Mouse (Mus musculus) limb, embryonic 12.5 days (tissue): ENCODE data around the gene Adora3. TPM values are rescaled to one million over a fixed set of nuclear protein-coding genes. Genes with fewer than 3 reads are reported as not detected.

Experiments
- ATAC-seq: fragments of 200-750 bp; cut with Nextera tagmentation; 2 replicates; pipeline ENCODE4 v1.8.0; 2017; ENCODE audit warnings: low read depth, moderate TSS enrichment; ENCODE audit not compliant: insufficient number of reproducible peaks, insufficient read depth, low FRiP score, low TSS enrichment
- H3K27ac ChIP-seq: fragments of 300-500 bp; sonication (generic); 2 replicates; pipeline ENCODE4 v1.5.1; 2016; ENCODE audit warnings: mild to moderate bottlenecking, moderate library complexity
- H3K27me3 ChIP-seq: fragments of 300-500 bp; sonication (generic); 2 replicates; pipeline ENCODE4 v1.6.1; 2016; ENCODE audit warnings: mild to moderate bottlenecking, moderate library complexity
- H3K36me3 ChIP-seq: fragments of 300-500 bp; sonication (generic); 2 replicates; pipeline ENCODE4 v1.6.1; 2016; ENCODE audit warnings: mild to moderate bottlenecking, moderate library complexity
- H3K4me1 ChIP-seq: fragments of 300-500 bp; sonication (generic); replicated peaks from 2 replicates; pipeline ENCODE4 v1.6.1; 2016
- H3K4me2 ChIP-seq: fragments of 300-500 bp; sonication (generic); 2 replicates; pipeline ENCODE4 v1.6.1; 2016; ENCODE audit warnings: mild to moderate bottlenecking, moderate library complexity
- H3K4me3 ChIP-seq: fragments of 300-500 bp; sonication (generic); replicated peaks from 2 replicates; pipeline ENCODE4 v1.5.1; 2016; ENCODE audit warnings: mild to moderate bottlenecking
- H3K9ac ChIP-seq: fragments of 300-500 bp; sonication (generic); replicated peaks from 2 replicates; pipeline ENCODE4 v1.6.1; 2016; ENCODE audit warnings: mild to moderate bottlenecking, moderate library complexity
- H3K9me3 ChIP-seq: fragments of 300-500 bp; sonication (generic); 2 replicates; pipeline ENCODE4 v1.6.1; 2016; ENCODE audit warnings: mild to moderate bottlenecking, moderate library complexity
- WGBS: fragments of 180-500 bp; shearing (Covaris S2); methylation state at CpG from one replicate; pipeline ENCODE4 v1.1.7; 2016; 5-methylcytosine and 5-hydroxymethylcytosine counted together
- polyA plus RNA-seq: library from polyadenylated mRNA; unstranded; fragments of >200 nt; fragmentation: Nextera tagmentation; extraction: Ambion mirVana; gene quantifications from 2 replicates; pipeline ENCODE4 v1.2.1, GENCODE M21; 2016

Gene Adora3
- polyA plus RNA-seq, 1 experiment from 2014 or later = not detected

GRCm38 (mm10) chr3:105892572-105893495, 22.2 kb downstream of the Adora3 start:
- ATAC-seq = no peak
- Histone ChIP-seq H3K9ac (no peak overlapping the region), H3K4me2 (no peak overlapping the region), H3K27me3 (no peaks in the 10 kb centered on the region), H3K4me3 (no peak overlapping the region), H3K9me3 (no peaks in the 10 kb centered on the region), H3K36me3 (no peaks in the 10 kb centered on the region), H3K4me1 (peaks cover 33% of the 10 kb centered on the region), H3K27ac (no peak overlapping the region)
- 72% methylated on average over 19 of the region's 19 CpGs for WGBS

DNA sequence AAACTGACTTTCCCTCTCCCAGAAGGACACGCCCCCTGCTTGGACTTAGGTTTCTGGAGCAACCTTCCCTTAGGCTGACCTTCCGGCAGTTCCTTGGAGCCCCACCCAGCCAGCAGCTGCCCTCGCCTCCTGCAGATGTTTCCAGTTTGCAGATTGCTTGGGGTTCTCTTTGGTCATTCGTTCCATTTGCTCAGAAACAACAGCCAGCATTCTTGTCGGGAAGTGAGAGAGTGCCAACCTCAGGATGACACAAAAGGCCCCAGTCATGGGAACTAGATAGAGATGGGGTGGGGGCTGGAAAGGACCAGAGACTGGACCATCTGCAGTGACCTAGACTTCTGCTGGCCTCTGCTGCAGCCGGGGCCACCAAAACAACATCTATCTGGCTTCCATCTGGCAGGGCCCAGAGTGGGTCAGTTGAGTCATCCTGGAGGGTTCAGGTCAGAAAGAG, 23.3 kb downstream of the Adora3 start:
- 23% methylated on average over 6 of the region's 6 CpGs for WGBS
- Histone ChIP-seq H3K27me3 (no peaks in the 10 kb centered on the region), H3K9ac (no peak overlapping the region), H3K27ac (no peak overlapping the region), H3K9me3 (no peaks in the 10 kb centered on the region), H3K36me3 (no peaks in the 10 kb centered on the region), H3K4me1 (peaks cover 33% of the 10 kb centered on the region), H3K4me2 (no peak overlapping the region), H3K4me3 (no peak overlapping the region)
- ATAC-seq = 0 out of 2 replicates have a peak, but pooled peaks have one; percentile 7

DNA sequence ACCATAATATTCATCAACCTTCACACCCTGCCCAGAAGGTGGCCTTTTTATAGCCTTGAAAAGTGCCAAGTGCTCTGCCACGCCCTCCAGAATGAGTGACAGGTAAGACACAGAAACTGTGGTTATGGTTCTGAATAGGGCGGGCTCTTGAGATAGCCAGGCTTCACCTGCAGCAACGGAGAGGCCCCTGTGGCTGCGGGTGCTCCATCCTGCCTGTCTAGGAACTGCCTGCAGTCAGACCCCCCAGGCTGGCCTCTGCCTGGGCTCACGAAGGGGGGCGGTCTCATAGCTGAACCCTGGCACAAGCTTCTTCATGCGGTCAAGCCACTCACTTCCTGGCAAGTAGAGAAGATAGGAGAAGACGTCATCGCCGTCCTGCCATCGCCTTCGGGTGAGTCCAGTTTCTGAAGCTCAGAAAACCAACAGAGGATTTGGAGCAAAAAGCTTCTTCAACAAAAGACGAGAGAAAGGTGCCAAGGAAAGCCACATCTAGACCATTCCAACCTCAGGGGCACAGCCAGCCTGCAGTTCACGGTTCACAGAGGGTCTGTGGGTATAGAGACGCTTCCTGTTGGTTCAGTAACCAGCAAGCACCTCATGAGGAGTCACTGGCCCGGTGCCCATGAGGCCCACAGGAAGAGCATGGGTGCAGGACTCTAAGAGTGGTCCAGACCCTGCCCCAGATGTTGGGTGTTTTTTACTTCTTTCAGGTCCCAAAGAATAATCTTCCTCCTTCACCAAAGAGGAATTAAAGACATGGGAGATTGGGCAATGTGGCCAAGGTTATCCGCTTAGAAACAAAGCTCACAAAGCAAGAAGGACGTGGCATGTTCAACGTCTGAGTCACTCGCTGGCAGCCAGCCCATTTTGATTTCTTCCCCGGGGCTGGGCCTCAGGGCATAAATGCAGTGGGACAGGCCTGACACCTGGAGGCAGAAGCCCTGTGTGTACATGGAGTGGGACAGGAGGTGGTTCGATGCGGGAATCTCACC, 24.2 kb downstream of the Adora3 start:
- WGBS = 72% methylated on average over 23 of the region's 23 CpGs
- H3K36me3 ChIP-seq = no peaks in the 10 kb centered on the region
- no peak overlapping the region for H3K27ac ChIP-seq
- H3K9me3 ChIP-seq = no peaks in the 10 kb centered on the region
- H3K9ac ChIP-seq = no peak overlapping the region
- no peak overlapping the region for H3K4me3 ChIP-seq
- H3K4me2 ChIP-seq = no peak overlapping the region
- no peak for ATAC-seq
- peaks cover 33% of the 10 kb centered on the region for H3K4me1 ChIP-seq
- no peaks in the 10 kb centered on the region for H3K27me3 ChIP-seq

GRCm38 (mm10) chr3:105896811-105897210, 26.2 kb downstream of the Adora3 start:
- Histone ChIP-seq H3K27me3 (no peaks in the 10 kb centered on the region), H3K4me3 (no peak overlapping the region), H3K9me3 (no peaks in the 10 kb centered on the region), H3K4me1 (peaks cover 26% of the 10 kb centered on the region), H3K4me2 (no peak overlapping the region), H3K27ac (no peak overlapping the region), H3K36me3 (no peaks in the 10 kb centered on the region), H3K9ac (no peak overlapping the region)
- no peak for ATAC-seq
- 79% methylated on average over 3 of the region's 3 CpGs for WGBS

GRCm38 (mm10) chr3:105898325-105898724, 27.7 kb downstream of the Adora3 start:
- H3K27ac ChIP-seq = no peak overlapping the region
- no peaks in the 10 kb centered on the region for H3K36me3 ChIP-seq
- no peaks in the 10 kb centered on the region for H3K27me3 ChIP-seq
- peaks cover 14% of the 10 kb centered on the region for H3K4me1 ChIP-seq
- no peak overlapping the region for H3K4me2 ChIP-seq
- no peak overlapping the region for H3K4me3 ChIP-seq
- WGBS = 87% methylated on average over 2 of the region's 2 CpGs
- no peaks in the 10 kb centered on the region for H3K9me3 ChIP-seq
- ATAC-seq = no peak
- no peak overlapping the region for H3K9ac ChIP-seq

DNA sequence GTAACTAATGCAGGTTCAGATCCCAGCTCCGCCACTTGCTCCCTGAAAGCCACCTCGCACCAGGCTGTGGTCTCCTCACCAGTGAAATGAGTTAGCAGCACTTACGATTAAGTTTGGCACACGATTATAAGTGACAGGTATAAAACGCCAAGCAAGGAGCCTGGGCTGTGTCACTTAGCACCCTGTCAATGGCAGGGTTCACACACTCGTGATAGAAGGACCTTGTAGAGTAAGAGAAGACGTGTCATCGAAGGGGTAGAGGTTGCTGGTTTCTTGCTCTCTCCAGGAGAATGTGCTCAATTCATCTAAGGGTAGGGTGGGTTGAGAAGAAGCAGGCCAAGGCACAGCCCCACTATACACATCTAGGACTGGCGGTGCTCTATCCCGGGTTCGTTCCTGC, 28.2 kb downstream of the Adora3 start:
- WGBS = 70% methylated on average over 11 of the region's 11 CpGs
- Histone ChIP-seq H3K9ac (no peak overlapping the region), H3K4me1 (peaks cover 9% of the 10 kb centered on the region), H3K36me3 (no peaks in the 10 kb centered on the region), H3K27me3 (no peaks in the 10 kb centered on the region), H3K4me3 (no peak overlapping the region), H3K9me3 (no peaks in the 10 kb centered on the region), H3K27ac (no peak overlapping the region), H3K4me2 (no peak overlapping the region)
- no peak for ATAC-seq

- no peak overlapping the region for H3K9ac ChIP-seq
- 39% methylated on average over 8 of the region's 8 CpGs for WGBS
- ATAC-seq = peak; percentile 68
- H3K9me3 ChIP-seq = no peaks in the 10 kb centered on the region
- no peaks in the 10 kb centered on the region for H3K27me3 ChIP-seq
- peaks cover 2% of the 10 kb centered on the region for H3K4me1 ChIP-seq
- no peaks in the 10 kb centered on the region for H3K36me3 ChIP-seq
- no peak overlapping the region for H3K4me3 ChIP-seq
- no peak overlapping the region for H3K27ac ChIP-seq
- no peak overlapping the region for H3K4me2 ChIP-seq
Observed at GRCm38 (mm10) chr3:105899394-105900147, 28.9 kb downstream of the Adora3 start.

GRCm38 (mm10) chr3:105900266-105900665, 29.6 kb downstream of the Adora3 start:
- H3K36me3 ChIP-seq = no peaks in the 10 kb centered on the region
- H3K27me3 ChIP-seq = no peaks in the 10 kb centered on the region
- no peak overlapping the region for H3K27ac ChIP-seq
- no peak overlapping the region for H3K9ac ChIP-seq
- H3K4me3 ChIP-seq = no peak overlapping the region
- WGBS = 79% methylated on average over 6 of the region's 6 CpGs
- no peaks in the 10 kb centered on the region for H3K9me3 ChIP-seq
- no peaks in the 10 kb centered on the region for H3K4me1 ChIP-seq
- H3K4me2 ChIP-seq = no peak overlapping the region
- ATAC-seq = no peak

GRCm38 (mm10) chr3:105900716-105901115, 30.1 kb downstream of the Adora3 start:
- no peaks in the 10 kb centered on the region for H3K36me3 ChIP-seq
- no peak overlapping the region for H3K4me3 ChIP-seq
- H3K4me2 ChIP-seq = no peak overlapping the region
- H3K4me1 ChIP-seq = no peaks in the 10 kb centered on the region
- H3K9me3 ChIP-seq = no peaks in the 10 kb centered on the region
- no peak overlapping the region for H3K27ac ChIP-seq
- H3K27me3 ChIP-seq = no peaks in the 10 kb centered on the region
- no peak overlapping the region for H3K9ac ChIP-seq
- no peak for ATAC-seq
- WGBS = 84% methylated on average over 3 of the region's 3 CpGs

DNA sequence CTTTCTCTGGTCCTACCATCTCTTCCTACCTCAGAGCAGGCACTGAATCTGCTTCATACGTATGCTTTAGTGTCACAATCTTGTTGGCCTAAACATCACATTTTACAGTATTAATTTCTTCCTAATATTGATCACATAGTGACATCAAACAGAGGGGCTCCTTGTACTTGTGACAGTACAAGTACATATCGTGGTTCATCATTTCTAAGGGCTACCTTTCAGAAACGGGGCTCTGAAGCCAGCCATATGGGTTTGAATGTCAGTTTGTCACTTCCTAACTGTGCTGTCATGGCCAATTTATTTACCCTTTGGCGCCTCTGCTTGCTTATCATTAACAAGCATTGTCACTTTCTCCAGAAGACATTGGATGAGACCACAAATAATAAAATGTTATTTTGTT, 30.8 kb downstream of the Adora3 start:
- Histone ChIP-seq H3K27ac (no peak overlapping the region), H3K36me3 (no peaks in the 10 kb centered on the region), H3K4me3 (no peak overlapping the region), H3K4me2 (no peak overlapping the region), H3K9me3 (no peaks in the 10 kb centered on the region), H3K9ac (no peak overlapping the region), H3K4me1 (no peaks in the 10 kb centered on the region), H3K27me3 (no peaks in the 10 kb centered on the region)
- WGBS = 72% methylated on average over 4 of the region's 4 CpGs
- ATAC-seq = no peak
